Mouse (Mus musculus) B cell, adult 2 months (primary cell): ENCODE data around the gene Olfr666.
"Not testable (repeated sequence)": the region's sequence is repeated elsewhere in the genome, so short reads cannot be mapped to it uniquely, and the experiment has no call there.

Experiments
- DNase-seq, 2 experiments: peaks; one replicate each; pipeline ENCODE4 v3.0.0; 2022

Olfr666 gene

GRCm38 (mm10) chr7:104895852-104896251 is at the start of gene Olfr666:
Gene Olfr666 (minus strand): TSS chr7:104895952.
- DNase-seq: no peak

- no peak for DNase-seq
Observed at GRCm38 (mm10) chr7:104933940-104934339, 38.2 kb upstream of the Olfr666 start, which contains the start of gene Olfr669. Gene Olfr669 (plus strand): TSS chr7:104934240.

- no peak for DNase-seq
Observed at GRCm38 (mm10) chr7:104927957-104928356, 32.2 kb upstream of the Olfr666 start, which contains the start of gene Olfr668. Gene Olfr668 (minus strand): TSS chr7:104928057.

- no peak for DNase-seq
Observed at GRCm38 (mm10) chr7:104921382-104921781, 25.6 kb upstream of the Olfr666 start, which contains the start of gene Olfr667. Gene Olfr667 (minus strand): TSS chr7:104921482.

- no peak for DNase-seq
Observed at GRCm38 (mm10) chr7:104877731-104878130, 18.0 kb downstream of the Olfr666 start, which contains the start of gene Olfr665. Gene Olfr665 (plus strand): TSS chr7:104878031.

GRCm38 (mm10) chr7:104861381-104861780 is 34.4 kb downstream of the Olfr666 start:
- DNase-seq: no peak

- DNase-seq: no peak
Observed at GRCm38 (mm10) chr7:104857683-104858082, 38.1 kb downstream of the Olfr666 start.

GRCm38 (mm10) chr7:104856709-104857108 is 39.0 kb downstream of the Olfr666 start, which contains the start of gene Usp17la:
Gene Usp17la (plus strand): TSS chr7:104857009.
- not testable (repeated sequence) for DNase-seq

- DNase-seq: no peak
Observed at GRCm38 (mm10) chr7:104855248-104855750, 40.5 kb downstream of the Olfr666 start.

- DNase-seq: not testable (repeated sequence)
Observed at GRCm38 (mm10) chr7:104851546-104851945, 44.2 kb downstream of the Olfr666 start.

- no peak for DNase-seq
Observed at GRCm38 (mm10) chr7:104843731-104844287, 51.9 kb downstream of the Olfr666 start.

GRCm38 (mm10) chr7:104842503-104842902 is 53.2 kb downstream of the Olfr666 start, which contains the start of gene Usp17lb:
Gene Usp17lb (minus strand): TSS chr7:104842603.
- no peak for DNase-seq
